Mouse (Mus musculus): ENCODE results near the gene Slc24a1. TPM values are rescaled to one million over a fixed set of nuclear protein-coding genes. Genes with fewer than 3 reads are reported as not detected.
"Not testable (repeated sequence)": the region's sequence is repeated elsewhere in the genome, so short reads cannot be mapped to it uniquely, and the experiment has no call there.

The Slc24a1 gene
- 0.05 TPM in 2 replicates for polyA plus RNA-seq (2014; fragmentation: Nextera tagmentation; extraction: Ambion mirVana)

GRCm38 (mm10) chr9:64951161-64951657 is at the start of gene Slc24a1:
TSS of gene Slc24a1 (minus strand) at chr9:64951607.
- Histone ChIP-seq H3K36me3 (ENCODE audit: control insufficient read depth, insufficient read depth, low read length) (no peaks in the 10 kb centered on the region), H3K9ac (ENCODE audit: low read length) (no peak within 1 kb of the TSS), H3K4me3 (ENCODE audit: control insufficient read depth in 1 of 2, insufficient read depth in 1 of 2, low read depth in 1 of 2, low read length in 2 of 2) (no peak within 1 kb of the TSS), H3K4me1 (ENCODE audit: control insufficient read depth in 2 of 2, insufficient read depth in 2 of 2, low read length in 2 of 2) (peaks cover 0 to 6% of the 10 kb centered on the region in 2 experiments; a peak in 1 of 4 replicates), H3K4me2 (ENCODE audit: low read length) (no peak within 1 kb of the TSS), H3K27me3 (ENCODE audit: control insufficient read depth, insufficient read depth, low read length) (peaks cover 38% of the 10 kb centered on the region), H3K27ac (replicated peaks in 1 of 2; ENCODE audit: control insufficient read depth in 1 of 2, insufficient read depth in 1 of 2, low read depth in 2 of 2, low read length in 2 of 2) (no peak within 1 kb of the TSS), H3K9me3 (ENCODE audit: control insufficient read depth, low read length) (no peaks in the 10 kb centered on the region)
- WGBS: 32% methylated on average over 11 of the region's 11 CpGs
- no peak for ATAC-seq (ENCODE audit: insufficient number of reproducible peaks, insufficient read depth, low FRiP score, low read depth)

- H3K36me3 ChIP-seq (ENCODE audit: control insufficient read depth, insufficient read depth, low read length): peaks cover 69% of the 10 kb centered on the region
- H3K27ac ChIP-seq (replicated peaks in 1 of 2; ENCODE audit: control insufficient read depth in 1 of 2, insufficient read depth in 1 of 2, low read depth in 2 of 2, low read length in 2 of 2); H3K9ac ChIP-seq (ENCODE audit: low read length); H3K27me3 ChIP-seq (ENCODE audit: control insufficient read depth, insufficient read depth, low read length); H3K4me1 ChIP-seq (ENCODE audit: control insufficient read depth in 2 of 2, insufficient read depth in 2 of 2, low read length in 2 of 2); ATAC-seq (ENCODE audit: insufficient number of reproducible peaks, insufficient read depth, low FRiP score, low read depth); H3K4me3 ChIP-seq (ENCODE audit: control insufficient read depth in 1 of 2, insufficient read depth in 1 of 2, low read depth in 1 of 2, low read length in 2 of 2); H3K4me2 ChIP-seq (ENCODE audit: low read length); H3K9me3 ChIP-seq (ENCODE audit: control insufficient read depth, low read length): not testable (repeated sequence)
- 86% methylated on average over 1 of the region's 1 CpGs for WGBS
These were observed 44.1 kb upstream of the Slc24a1 start for GRCm38 (mm10) chr9:64995464-64995863.

GRCm38 (mm10) chr9:64990291-64990690 is 38.9 kb upstream of the Slc24a1 start:
- WGBS: 43% methylated on average over 7 of the region's 7 CpGs
- Histone ChIP-seq H3K9ac (ENCODE audit: low read length) (no peak overlapping the region), H3K4me1 (ENCODE audit: control insufficient read depth in 2 of 2, insufficient read depth in 2 of 2, low read length in 2 of 2) (peaks cover 6 to 30% of the 10 kb centered on the region in 2 experiments), H3K4me3 (ENCODE audit: control insufficient read depth in 1 of 2, insufficient read depth in 1 of 2, low read depth in 1 of 2, low read length in 2 of 2) (no peak overlapping the region), H3K36me3 (ENCODE audit: control insufficient read depth, insufficient read depth, low read length) (peaks cover 82% of the 10 kb centered on the region), H3K9me3 (ENCODE audit: control insufficient read depth, low read length) (no peaks in the 10 kb centered on the region), H3K27ac (replicated peaks in 1 of 2; ENCODE audit: control insufficient read depth in 1 of 2, insufficient read depth in 1 of 2, low read depth in 2 of 2, low read length in 2 of 2) (no peak overlapping the region), H3K4me2 (ENCODE audit: low read length) (no peak overlapping the region), H3K27me3 (ENCODE audit: control insufficient read depth, insufficient read depth, low read length) (no peaks in the 10 kb centered on the region)
- no peak for ATAC-seq (ENCODE audit: insufficient number of reproducible peaks, insufficient read depth, low FRiP score, low read depth)

- ATAC-seq (ENCODE audit: insufficient number of reproducible peaks, insufficient read depth, low FRiP score, low read depth): no peak
- Histone ChIP-seq H3K4me3 (ENCODE audit: control insufficient read depth in 1 of 2, insufficient read depth in 1 of 2, low read depth in 1 of 2, low read length in 2 of 2) (no peak overlapping the region), H3K4me2 (ENCODE audit: low read length) (no peak overlapping the region), H3K4me1 (ENCODE audit: control insufficient read depth in 2 of 2, insufficient read depth in 2 of 2, low read length in 2 of 2) (peaks cover 9 to 37% of the 10 kb centered on the region in 2 experiments), H3K9ac (ENCODE audit: low read length) (no peak overlapping the region), H3K27ac (replicated peaks in 1 of 2; ENCODE audit: control insufficient read depth in 1 of 2, insufficient read depth in 1 of 2, low read depth in 2 of 2, low read length in 2 of 2) (no peak overlapping the region), H3K36me3 (ENCODE audit: control insufficient read depth, insufficient read depth, low read length) (peaks cover 97% of the 10 kb centered on the region), H3K27me3 (ENCODE audit: control insufficient read depth, insufficient read depth, low read length) (no peaks in the 10 kb centered on the region), H3K9me3 (ENCODE audit: control insufficient read depth, low read length) (no peaks in the 10 kb centered on the region)
- WGBS: 47% methylated on average over 6 of the region's 6 CpGs
These were observed 37.0 kb upstream of the Slc24a1 start for GRCm38 (mm10) chr9:64988443-64988842.

GRCm38 (mm10) chr9:64987651-64988050 is 36.2 kb upstream of the Slc24a1 start:
- H3K27ac ChIP-seq (replicated peaks in 1 of 2; ENCODE audit: control insufficient read depth in 1 of 2, insufficient read depth in 1 of 2, low read depth in 2 of 2, low read length in 2 of 2): no peak overlapping the region
- no peak overlapping the region for H3K4me3 ChIP-seq (ENCODE audit: control insufficient read depth in 1 of 2, insufficient read depth in 1 of 2, low read depth in 1 of 2, low read length in 2 of 2)
- H3K4me1 ChIP-seq (ENCODE audit: control insufficient read depth in 2 of 2, insufficient read depth in 2 of 2, low read length in 2 of 2): peaks cover 9 to 37% of the 10 kb centered on the region in 2 experiments
- ATAC-seq (ENCODE audit: insufficient number of reproducible peaks, insufficient read depth, low FRiP score, low read depth): no peak
- H3K27me3 ChIP-seq (ENCODE audit: control insufficient read depth, insufficient read depth, low read length): no peaks in the 10 kb centered on the region
- H3K4me2 ChIP-seq (ENCODE audit: low read length): no peak overlapping the region
- no peak overlapping the region for H3K9ac ChIP-seq (ENCODE audit: low read length)
- H3K36me3 ChIP-seq (ENCODE audit: control insufficient read depth, insufficient read depth, low read length): peaks cover 99% of the 10 kb centered on the region
- 87% methylated on average over 2 of the region's 2 CpGs for WGBS
- H3K9me3 ChIP-seq (ENCODE audit: control insufficient read depth, low read length): no peaks in the 10 kb centered on the region

GRCm38 (mm10) chr9:64985807-64986206 is 34.4 kb upstream of the Slc24a1 start:
- Histone ChIP-seq H3K36me3 (ENCODE audit: control insufficient read depth, insufficient read depth, low read length) (peaks cover 99% of the 10 kb centered on the region), H3K9me3 (ENCODE audit: control insufficient read depth, low read length) (no peaks in the 10 kb centered on the region), H3K27ac (replicated peaks in 1 of 2; ENCODE audit: control insufficient read depth in 1 of 2, insufficient read depth in 1 of 2, low read depth in 2 of 2, low read length in 2 of 2) (peak overlapping the region; percentile 82 to 84), H3K4me1 (ENCODE audit: control insufficient read depth in 2 of 2, insufficient read depth in 2 of 2, low read length in 2 of 2) (peaks cover 9 to 34% of the 10 kb centered on the region in 2 experiments), H3K9ac (ENCODE audit: low read length) (peak overlapping the region; percentile 41), H3K4me2 (ENCODE audit: low read length) (no peak overlapping the region), H3K4me3 (ENCODE audit: control insufficient read depth in 1 of 2, insufficient read depth in 1 of 2, low read depth in 1 of 2, low read length in 2 of 2) (no peak overlapping the region), H3K27me3 (ENCODE audit: control insufficient read depth, insufficient read depth, low read length) (no peaks in the 10 kb centered on the region)
- WGBS: 31% methylated on average over 9 of the region's 9 CpGs
- ATAC-seq (ENCODE audit: insufficient number of reproducible peaks, insufficient read depth, low FRiP score, low read depth): 0 out of 2 replicates have a peak, but pooled peaks have one; percentile 13

- H3K4me1 ChIP-seq (ENCODE audit: control insufficient read depth in 2 of 2, insufficient read depth in 2 of 2, low read length in 2 of 2): peaks cover 9 to 29% of the 10 kb centered on the region in 2 experiments
- 10% methylated on average over 8 of the region's 8 CpGs for WGBS
- ATAC-seq (ENCODE audit: insufficient number of reproducible peaks, insufficient read depth, low FRiP score, low read depth): peak; percentile 44; the same call in 1 of the 2 replicates
- no peak overlapping the region for H3K4me2 ChIP-seq (ENCODE audit: low read length)
- H3K9ac ChIP-seq (ENCODE audit: low read length): peak overlapping the region; percentile 41
- peaks cover 99% of the 10 kb centered on the region for H3K36me3 ChIP-seq (ENCODE audit: control insufficient read depth, insufficient read depth, low read length)
- no peak overlapping the region for H3K4me3 ChIP-seq (ENCODE audit: control insufficient read depth in 1 of 2, insufficient read depth in 1 of 2, low read depth in 1 of 2, low read length in 2 of 2)
- no peaks in the 10 kb centered on the region for H3K9me3 ChIP-seq (ENCODE audit: control insufficient read depth, low read length)
- H3K27ac ChIP-seq (replicated peaks in 1 of 2; ENCODE audit: control insufficient read depth in 1 of 2, insufficient read depth in 1 of 2, low read depth in 2 of 2, low read length in 2 of 2): peak overlapping the region; percentile 82
- no peaks in the 10 kb centered on the region for H3K27me3 ChIP-seq (ENCODE audit: control insufficient read depth, insufficient read depth, low read length)
These were observed 33.8 kb upstream of the Slc24a1 start for GRCm38 (mm10) chr9:64985037-64985794.
